Mouse (Mus musculus) lung, embryonic 14.5 days (tissue): ENCODE results near the gene Sept1. TPM values are rescaled to one million over a fixed set of nuclear protein-coding genes. Genes with fewer than 3 reads are reported as not detected.

Source experiments
- ATAC-seq: fragments of 200-750 bp; cut with Nextera tagmentation; 2 replicates; pipeline ENCODE4 v1.8.0; 2017; ENCODE audit warnings: mild to moderate bottlenecking, moderate TSS enrichment, moderate library complexity; ENCODE audit not compliant: insufficient read depth
- DNase-seq: peaks from one replicate; pipeline ENCODE4 v3.0.0-alpha.2; 2015
- H3K27ac ChIP-seq: fragments of 300-500 bp; sonication (generic); 2 replicates; pipeline ENCODE4 v1.5.1; 2014; ENCODE audit warnings: low read depth, mild to moderate bottlenecking, moderate library complexity
- H3K27me3 ChIP-seq: fragments of 300-500 bp; sonication (generic); 2 replicates; pipeline ENCODE4 v1.6.1; 2014; ENCODE audit warnings: low read length, control low read depth; ENCODE audit not compliant: insufficient read depth
- H3K36me3 ChIP-seq: fragments of 300-500 bp; sonication (generic); 2 replicates; pipeline ENCODE4 v1.6.1; 2014; ENCODE audit warnings: control low read depth; ENCODE audit not compliant: insufficient read depth
- H3K4me1 ChIP-seq: fragments of 300-500 bp; sonication (generic); 2 replicates; pipeline ENCODE4 v1.6.1; 2014; ENCODE audit warnings: antibody characterized with exemption, control low read depth; ENCODE audit not compliant: insufficient read depth
- H3K4me2 ChIP-seq: fragments of 300-500 bp; sonication (generic); 2 replicates; pipeline ENCODE4 v1.6.1; 2014; ENCODE audit warnings: mild to moderate bottlenecking
- H3K4me3 ChIP-seq: fragments of 300-500 bp; sonication (generic); 2 replicates; pipeline ENCODE4 v1.5.1; 2014; ENCODE audit warnings: low read depth, low read length
- H3K9ac ChIP-seq: fragments of 300-500 bp; sonication (generic); 2 replicates; pipeline ENCODE4 v1.6.1; 2014
- H3K9me3 ChIP-seq: fragments of 300-500 bp; sonication (generic); 2 replicates; pipeline ENCODE4 v1.6.1; 2016; ENCODE audit warnings: low read depth, low read length, control low read depth
- CTCF ChIP-seq: IDR thresholded peaks from 2 replicates; pipeline ENCODE4 v1.5.1; 2016; ENCODE audit warnings: antibody characterized with exemption, low read depth
- WGBS: fragments of 180-500 bp; shearing (Covaris S2); extraction: QIAGEN DNeasy Blood & Tissue Kit; methylation state at CpG from one replicate; pipeline ENCODE4 v1.1.7; 2014; 5-methylcytosine and 5-hydroxymethylcytosine counted together
- polyA plus RNA-seq: library from polyadenylated mRNA; unstranded; fragments of >200 nt; fragmentation: Nextera tagmentation; extraction: Ambion mirVana; gene quantifications from 2 replicates; pipeline ENCODE4 v1.2.1, GENCODE M21; 2014

Gene Sept1
- polyA plus RNA-seq, 1 experiment from 2014 or later: 20.3 TPM

DNA sequence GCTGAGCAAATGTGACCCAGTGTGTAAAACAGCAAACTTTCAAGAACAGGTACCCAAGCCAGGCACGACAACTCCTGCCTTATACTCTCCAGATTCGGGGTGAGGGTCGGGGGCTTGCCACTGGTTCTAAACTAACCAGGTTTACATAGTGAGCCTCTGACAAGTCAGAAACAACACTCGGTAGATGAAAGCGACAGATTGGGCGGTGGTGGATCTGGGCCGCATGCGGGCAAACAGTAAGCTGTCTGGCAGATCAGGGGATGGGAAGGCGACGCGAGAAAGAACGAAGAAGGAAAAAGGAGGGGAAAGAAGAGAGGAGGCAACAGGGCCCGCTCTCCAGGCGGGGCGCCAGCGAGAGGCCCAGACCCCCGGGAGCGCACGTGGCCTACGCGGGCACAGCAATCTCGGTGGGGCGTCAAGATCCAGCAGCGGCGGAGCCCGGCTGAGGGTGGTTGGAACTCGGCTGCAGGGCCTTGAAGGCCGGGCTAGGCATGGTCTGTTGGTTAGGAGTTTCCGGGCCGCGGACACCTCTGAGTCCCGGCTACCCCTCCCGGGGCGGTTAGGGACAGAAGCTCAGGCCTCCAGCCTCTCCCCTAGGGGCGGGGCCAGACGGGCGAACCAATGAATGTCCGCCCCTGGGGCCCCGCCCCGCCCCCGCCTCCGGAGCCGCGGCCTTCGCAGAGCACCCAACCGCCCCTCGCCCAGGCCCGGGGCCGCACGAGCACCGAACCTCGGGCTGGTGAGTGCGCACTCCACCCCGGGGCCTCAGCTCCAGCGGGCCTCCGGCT, 11.1 kb upstream of the Sept1 start, which contains the start of gene Zfp771:
Zfp771 (plus strand) TSS at position 405 of the 788 bp plus-strand sequence.
- Histone ChIP-seq H3K27ac (peak within 1 kb of the TSS; percentile 95), H3K36me3 (peaks cover 28% of the 10 kb centered on the region; the same call in 1 of the 2 replicates), H3K4me3 (peak within 1 kb of the TSS; percentile 85), H3K9ac (peak within 1 kb of the TSS; percentile 93), H3K4me1 (peaks cover 12% of the 10 kb centered on the region), H3K4me2 (peak within 1 kb of the TSS; percentile 79), H3K9me3 (no peaks in the 10 kb centered on the region), H3K27me3 (no peaks in the 10 kb centered on the region)
- TF ChIP-seq CTCF: peak; percentile 38; the same call in 1 of the 2 replicates
- ATAC-seq (peak; percentile 95), DNase-seq (peak; percentile 97)
- WGBS: 1% methylated on average over 56 of the region's 56 CpGs

- peak overlapping the region; percentile 95 for H3K27ac ChIP-seq
- H3K9ac ChIP-seq: peak overlapping the region; percentile 93
- peaks cover 31% of the 10 kb centered on the region for H3K36me3 ChIP-seq
- no peaks in the 10 kb centered on the region for H3K9me3 ChIP-seq
- peak overlapping the region; percentile 85 for H3K4me3 ChIP-seq
- no peak for TF ChIP-seq CTCF
- no peak for DNase-seq
- WGBS: 29% methylated on average over 2 of the region's 2 CpGs
- H3K4me1 ChIP-seq: peaks cover 12% of the 10 kb centered on the region
- no peaks in the 10 kb centered on the region for H3K27me3 ChIP-seq
- H3K4me2 ChIP-seq: peak overlapping the region; percentile 79
- ATAC-seq: no peak
Observed at GRCm38 (mm10) chr7:127243361-127243867, 10.5 kb upstream of the Sept1 start.

DNA sequence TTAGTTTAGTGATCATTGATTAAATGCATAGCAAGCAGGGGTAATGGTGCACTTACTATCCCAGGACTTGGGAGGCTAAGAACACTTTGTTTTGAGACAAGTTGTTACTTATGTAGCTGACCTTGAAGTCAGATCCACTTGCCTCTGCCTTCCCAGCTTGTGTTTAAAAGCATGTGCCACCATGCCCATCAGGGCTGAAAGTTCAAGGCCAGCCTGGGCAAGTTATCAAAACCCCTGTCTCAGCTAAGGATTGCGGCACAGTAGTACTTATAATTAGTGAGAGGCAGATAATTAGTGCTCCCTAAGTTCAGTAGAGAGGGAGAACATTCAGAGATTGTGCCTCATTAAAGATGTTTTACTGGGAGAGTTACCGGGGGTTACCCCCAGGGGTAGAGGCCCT, 1.8 kb upstream of the Sept1 start:
- ATAC-seq: no peak
- DNase-seq: no peak
- no peaks in the 10 kb centered on the region for H3K9me3 ChIP-seq
- H3K27me3 ChIP-seq: no peaks in the 10 kb centered on the region
- peak overlapping the region; percentile 97 for H3K4me3 ChIP-seq
- peaks cover 53% of the 10 kb centered on the region for H3K36me3 ChIP-seq
- no peak overlapping the region for H3K27ac ChIP-seq
- no peak for TF ChIP-seq CTCF
- 95% methylated on average over 2 of the region's 2 CpGs for WGBS
- H3K4me1 ChIP-seq: no peaks in the 10 kb centered on the region
- peak overlapping the region; percentile 70 for H3K4me2 ChIP-seq
- no peak overlapping the region for H3K9ac ChIP-seq

DNA sequence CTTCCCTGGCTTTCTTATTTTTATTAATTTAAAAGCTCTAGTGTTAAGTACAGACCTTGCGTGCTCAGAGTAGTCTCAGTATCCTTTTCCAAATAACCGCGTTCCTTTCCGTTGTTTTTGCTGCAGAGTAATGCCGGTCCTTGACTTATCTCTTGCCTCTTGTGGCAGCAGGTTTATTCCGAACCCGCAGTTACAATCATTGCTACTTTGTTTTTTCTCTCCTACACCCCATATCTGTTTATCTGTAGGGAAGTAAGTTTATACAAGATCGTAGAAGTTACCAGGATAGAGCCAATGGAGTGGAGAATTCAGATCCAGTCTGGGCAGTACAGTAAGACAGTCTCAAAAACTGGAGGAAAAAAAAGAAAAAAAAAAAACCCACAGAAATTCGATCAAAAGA, 835 bp upstream of the Sept1 start:
- H3K9ac ChIP-seq: peak overlapping the region; percentile 80
- ATAC-seq (no peak), DNase-seq (no peak)
- H3K27me3 ChIP-seq: no peaks in the 10 kb centered on the region
- H3K4me1 ChIP-seq: no peaks in the 10 kb centered on the region
- H3K9me3 ChIP-seq: no peaks in the 10 kb centered on the region
- no peak for TF ChIP-seq CTCF
- H3K27ac ChIP-seq: peak overlapping the region; percentile 96; the same call in 1 of the 2 replicates
- 2% methylated on average over 9 of the region's 9 CpGs for WGBS
- peak overlapping the region; percentile 70 for H3K4me2 ChIP-seq
- peaks cover 58% of the 10 kb centered on the region for H3K36me3 ChIP-seq
- H3K4me3 ChIP-seq: peak overlapping the region; percentile 97

GRCm38 (mm10) chr7:127233368-127233749, 429 bp upstream of the Sept1 start:
- H3K36me3 ChIP-seq: peaks cover 54% of the 10 kb centered on the region

GRCm38 (mm10) chr7:127231826-127232621, 906 bp downstream of the Sept1 start:
- no peak for TF ChIP-seq CTCF
- Histone ChIP-seq H3K27me3 (no peaks in the 10 kb centered on the region), H3K4me3 (peak overlapping the region; percentile 97), H3K4me1 (no peaks in the 10 kb centered on the region), H3K4me2 (peak overlapping the region; percentile 70), H3K36me3 (peaks cover 41% of the 10 kb centered on the region), H3K9ac (peak overlapping the region; percentile 80), H3K27ac (peak overlapping the region; percentile 96), H3K9me3 (no peaks in the 10 kb centered on the region)
- DNase-seq (peak; percentile 30), ATAC-seq (no peak)
- WGBS: 4% methylated on average over 20 of the region's 20 CpGs

More at GRCm38 (mm10) chr7:127233368-127233749, 429 bp upstream of the Sept1 start:
- H3K9me3 ChIP-seq: no peaks in the 10 kb centered on the region
- H3K4me3 ChIP-seq: peak overlapping the region; percentile 97
- ATAC-seq (peak; percentile 19; the same call in 1 of the 2 replicates), DNase-seq (peak; percentile 59)
- under 1% methylated on average over 27 of the region's 27 CpGs for WGBS
- H3K4me1 ChIP-seq: no peaks in the 10 kb centered on the region
- H3K4me2 ChIP-seq: peak overlapping the region; percentile 70
- H3K9ac ChIP-seq: peak overlapping the region; percentile 80
- H3K27me3 ChIP-seq: no peaks in the 10 kb centered on the region
- no peak for TF ChIP-seq CTCF
- peak overlapping the region; percentile 96 for H3K27ac ChIP-seq

- Histone ChIP-seq H3K27ac (0 out of 2 replicates have a peak overlapping the region, but pooled peaks have one; percentile 96), H3K9ac (peak overlapping the region; percentile 80), H3K27me3 (no peaks in the 10 kb centered on the region), H3K4me2 (peak overlapping the region; percentile 70), H3K4me3 (peak overlapping the region; percentile 97), H3K36me3 (peaks cover 35% of the 10 kb centered on the region), H3K9me3 (no peaks in the 10 kb centered on the region), H3K4me1 (no peaks in the 10 kb centered on the region)
- WGBS: 52% methylated on average over 3 of the region's 3 CpGs
- no peak for TF ChIP-seq CTCF
- no peak for ATAC-seq
- no peak for DNase-seq
Observed at GRCm38 (mm10) chr7:127231376-127231775, 1.6 kb downstream of the Sept1 start.
